Mouse (Mus musculus): ENCODE measurements at regions not wholly inside any gene's neighbourhood (a gene's known extent, or its start where the extent isn't known, plus 50 kb on each side); places are given as distances from the start of the nearest gene placed in this dataset.

DNA sequence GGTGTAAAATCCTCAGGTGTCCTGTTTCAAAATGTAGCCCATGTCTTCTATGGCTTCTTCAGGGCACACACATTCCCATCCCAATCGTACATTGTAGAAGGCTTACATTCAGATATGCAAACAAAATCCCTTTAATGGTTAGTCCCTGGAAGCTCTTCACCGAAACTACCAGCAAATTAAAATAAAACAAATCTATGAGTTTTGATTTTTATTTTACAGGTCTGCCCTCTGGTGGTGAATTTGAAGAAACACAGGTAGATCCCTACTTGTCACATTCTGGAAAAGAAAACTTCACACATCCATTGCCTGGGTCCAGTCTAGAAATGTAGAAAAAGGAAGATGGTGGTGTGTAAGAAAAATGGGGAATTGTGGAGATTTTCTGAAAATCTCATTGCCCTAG is 51.5 kb upstream of the Slc25a36 start:
- TF ChIP-seq CTCF (IDR thresholded peaks at IDR 0.05; ENCODE audit: low read depth, low read length) (no peak), GATA1 (IDR thresholded peaks at IDR 0.05; ENCODE audit: borderline replicate concordance, low read length) (no peak), POLR2AphosphoS5 (IDR thresholded peaks at IDR 0.05; ENCODE audit: insufficient replicate concordance, low read depth, low read length) (no peak), TAL1 (conservative IDR thresholded peaks at IDR 0.05; ENCODE audit: low read depth, low read length) (no peak), GATA2 (IDR thresholded peaks at IDR 0.05; ENCODE audit: borderline replicate concordance, low read depth, low read length) (no peak)

All from G1E (cell line).